Mouse (Mus musculus): ENCODE data around the gene Skint4. TPM values are rescaled to one million over a fixed set of nuclear protein-coding genes. Genes with fewer than 3 reads are reported as not detected.

The Skint4 gene
- total RNA-seq (2021) (not detected), polyA plus RNA-seq (2012; rRNA removed) (not detected in 2 replicates)
- long read RNA-seq = 0 reads

GRCm38 (mm10) chr4:112071716-112072115 lies at the start of gene Skint4:
TSS of gene Skint4 (plus strand) at chr4:112072016.
- no peak for DNase-seq

Other genes with a start within 250 kb of the Skint4 start
- not detected for gene Slc5a9, start 169.1 kb upstream of the Skint4 start, total RNA-seq (2021)
- gene Slc5a9, start 169.1 kb upstream of the Skint4 start, polyA plus RNA-seq (2012; rRNA removed) = not detected in 2 replicates
- gene Skint8, start 152.6 kb upstream of the Skint4 start, total RNA-seq (2021) = not detected
- gene Skint8, start 152.6 kb upstream of the Skint4 start, polyA plus RNA-seq (2012; rRNA removed) = not detected in 2 replicates
- not detected for gene Skint7, start 99.1 kb upstream of the Skint4 start, total RNA-seq (2021)
- gene Skint7, start 99.1 kb upstream of the Skint4 start, polyA plus RNA-seq (2012; rRNA removed) = not detected in 2 replicates
- not detected for gene Skint1, start 65.7 kb upstream of the Skint4 start, total RNA-seq (2021)
- gene Skint1, start 65.7 kb upstream of the Skint4 start, polyA plus RNA-seq (2012; rRNA removed) = not detected in 2 replicates
- gene Skint3, start 160.2 kb downstream of the Skint4 start, total RNA-seq (2021) = under 1 TPM in 1 of 2 experiments, not detected in 1; 0.10 TPM
- not detected in 2 replicates for gene Skint3, start 160.2 kb downstream of the Skint4 start, polyA plus RNA-seq (2012; rRNA removed)

Data from adrenal gland, adult 2 months (tissue).